Mouse (Mus musculus) large intestine, adult 2 months (tissue): ENCODE measurements at regions not wholly inside any gene's neighbourhood (a gene's known extent, or its start where the extent isn't known, plus 50 kb on each side); places are given as distances from the start of the nearest gene placed in this dataset.

Source experiments
- DNase-seq: peaks from one replicate; pipeline ENCODE4 v3.0.0-alpha.2; 2012; ENCODE audit warnings: low read depth, low spot score
- WGBS: fragments of 180-500 bp; shearing (Covaris S2); methylation state at CpG from one replicate; pipeline ENCODE4 v1.1.7; 2018; 5-methylcytosine and 5-hydroxymethylcytosine counted together

DNA sequence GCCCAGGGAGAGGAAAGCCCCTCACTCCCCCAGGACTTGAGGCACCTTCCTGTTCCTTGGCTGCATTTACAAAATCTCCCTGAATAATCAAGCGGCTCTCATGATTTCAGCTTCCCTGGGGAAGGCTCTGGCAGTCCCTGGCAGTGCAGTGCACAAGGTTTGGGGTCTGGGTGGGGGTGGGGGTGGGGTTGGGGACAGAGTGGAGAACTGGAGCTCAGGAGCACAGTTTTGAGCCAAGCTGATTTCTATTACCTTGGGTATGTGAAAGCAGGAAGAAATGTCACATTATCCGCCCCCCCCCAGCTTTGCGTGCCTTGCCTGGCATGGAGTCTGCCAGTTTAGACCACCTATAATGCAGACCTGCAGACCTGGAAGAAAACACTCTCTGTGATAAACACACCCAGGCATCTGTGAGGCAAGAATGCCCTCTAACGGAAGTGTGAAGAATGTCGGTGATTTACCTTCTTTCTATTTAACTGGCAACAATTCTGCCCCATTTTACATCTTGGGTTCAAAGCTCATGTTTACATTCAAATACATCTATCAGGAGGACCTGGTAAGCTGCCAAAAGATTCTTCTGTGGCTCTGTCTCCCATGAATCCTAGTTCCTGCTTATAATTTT, 93.9 kb upstream of the Far2 start:
- peak; percentile 46 for DNase-seq
- 26% methylated on average over 5 of the region's 5 CpGs for WGBS

DNA sequence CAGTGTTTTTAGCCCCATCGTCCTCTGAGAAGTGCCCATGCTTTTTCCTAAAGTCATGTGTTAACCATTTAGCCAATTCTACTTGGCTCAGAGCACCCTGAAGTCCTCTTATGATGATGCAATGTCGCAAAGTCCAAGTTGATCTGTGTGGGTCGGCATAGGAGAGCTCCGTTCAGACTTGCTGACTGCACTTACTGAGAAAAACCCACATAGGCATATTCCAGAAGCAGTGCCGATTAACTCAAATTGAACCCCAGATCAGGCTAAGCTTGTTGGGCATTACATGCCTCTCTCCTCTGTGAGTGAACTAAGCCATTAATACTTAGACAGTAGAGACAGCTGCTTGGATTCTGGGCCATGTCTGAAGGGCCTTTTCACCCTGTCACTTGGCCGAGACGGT, 93.3 kb upstream of the Far2 start:
- peak; percentile 37 for DNase-seq
- WGBS: 35% methylated on average over 7 of the region's 7 CpGs

DNA sequence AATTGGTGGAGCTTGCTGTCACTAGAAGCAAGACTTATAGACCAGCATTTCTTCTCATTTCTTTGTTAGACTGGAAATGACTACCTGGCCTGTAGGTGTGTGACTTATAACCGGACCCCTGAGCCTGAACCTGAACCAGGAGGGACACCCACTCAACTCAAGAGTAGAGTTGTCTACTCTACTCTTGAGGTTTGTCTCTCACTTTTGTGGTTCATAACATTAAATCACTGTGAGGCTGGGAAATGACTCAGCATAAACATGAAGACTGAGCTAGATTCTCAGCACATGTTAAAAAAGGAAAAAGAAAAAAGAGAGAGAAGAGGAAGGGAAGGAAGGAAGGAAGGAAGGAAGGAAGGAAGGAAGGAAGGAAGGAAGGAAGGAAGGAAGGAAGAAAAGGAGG, 92.8 kb upstream of the Far2 start:
- no peak for DNase-seq
- WGBS: 84% methylated on average over 1 of the region's 1 CpGs

DNA sequence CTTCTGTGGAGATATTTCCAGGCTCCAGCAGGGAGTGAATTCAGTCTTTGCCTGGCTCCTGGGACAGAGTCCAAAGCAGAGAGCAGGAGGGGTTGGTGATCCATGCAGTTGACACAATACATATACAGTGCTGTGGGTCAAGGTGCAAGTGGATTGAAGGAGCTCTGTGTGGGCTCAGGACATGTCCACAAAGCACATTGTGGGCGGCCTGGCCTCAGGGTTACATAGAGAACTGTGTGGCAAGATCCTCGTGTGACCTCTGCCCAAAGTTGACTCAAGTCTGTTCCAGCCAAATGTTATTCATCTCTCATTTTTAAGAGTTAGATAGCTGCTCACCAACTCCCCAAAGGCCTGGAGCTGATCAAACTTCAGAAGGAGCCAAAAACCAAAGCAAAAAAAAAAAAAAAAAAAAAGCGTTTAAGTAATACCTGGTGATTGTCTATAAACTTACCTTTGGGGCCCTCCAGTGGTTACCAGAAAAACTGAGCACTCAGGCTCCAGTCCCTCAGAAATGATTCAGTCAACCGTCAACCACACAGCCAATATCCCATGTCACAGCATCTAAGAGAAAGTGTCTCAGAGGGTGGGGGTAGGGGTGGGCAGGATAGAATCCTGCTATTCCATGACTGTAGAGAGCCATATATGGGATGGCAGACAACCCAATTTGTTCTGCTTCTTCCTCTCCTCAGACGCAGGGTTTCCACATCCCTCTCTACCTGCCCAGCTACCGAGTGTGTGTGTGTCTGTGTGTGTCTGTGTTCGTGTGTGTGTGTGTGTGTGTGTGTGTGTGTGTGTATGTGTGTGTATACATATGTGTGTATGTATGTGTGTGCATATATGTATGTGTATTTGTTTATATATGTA, 91.9 kb upstream of the Far2 start:
- no peak for DNase-seq
- 47% methylated on average over 7 of the region's 7 CpGs for WGBS

DNA sequence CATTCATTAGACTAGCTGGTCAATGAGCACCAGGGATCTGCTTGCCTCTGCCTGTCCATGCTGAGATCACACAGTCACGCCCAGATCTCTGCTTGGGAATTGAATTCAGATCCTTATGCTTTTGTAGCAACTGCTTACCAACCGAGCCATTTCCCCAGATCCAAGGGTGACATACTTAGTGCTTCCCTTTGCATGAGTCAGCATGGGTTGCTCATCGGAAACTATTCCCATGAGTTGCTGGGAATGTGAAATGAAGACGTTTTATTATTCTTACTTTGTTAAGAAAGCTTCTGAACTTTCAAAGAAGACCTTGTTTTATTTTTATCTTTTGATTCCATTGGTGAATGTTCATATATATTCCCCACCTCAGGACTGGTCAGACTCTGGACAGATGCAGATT, 82.3 kb upstream of the Far2 start:
- WGBS: 81% methylated on average over 4 of the region's 4 CpGs

DNA sequence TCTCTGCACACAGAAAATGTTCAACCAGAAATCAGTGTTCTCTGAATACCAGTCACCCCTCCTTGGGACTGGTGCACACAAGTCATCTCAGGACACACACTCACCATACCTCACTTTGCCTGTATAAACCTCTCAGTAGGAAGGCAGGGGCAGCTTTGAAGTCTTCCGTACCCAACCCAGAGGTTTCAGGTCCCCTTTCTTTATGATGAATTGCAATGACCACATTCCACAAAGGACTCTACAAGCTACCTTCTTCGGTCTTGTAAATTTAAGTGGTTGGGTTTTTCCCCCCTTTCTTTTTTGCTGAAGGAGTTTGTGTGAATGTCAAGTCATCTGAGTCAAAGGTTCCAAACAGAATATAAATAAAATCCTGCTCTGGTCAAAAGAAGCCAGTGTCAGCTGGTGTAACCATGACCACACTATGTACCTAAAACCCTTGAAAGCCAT, 76.9 kb upstream of the Far2 start:
- 88% methylated on average over 2 of the region's 2 CpGs for WGBS
- no peak for DNase-seq

More for the DNA sequence above, 82.3 kb upstream of the Far2 start:
- DNase-seq: no peak

DNA sequence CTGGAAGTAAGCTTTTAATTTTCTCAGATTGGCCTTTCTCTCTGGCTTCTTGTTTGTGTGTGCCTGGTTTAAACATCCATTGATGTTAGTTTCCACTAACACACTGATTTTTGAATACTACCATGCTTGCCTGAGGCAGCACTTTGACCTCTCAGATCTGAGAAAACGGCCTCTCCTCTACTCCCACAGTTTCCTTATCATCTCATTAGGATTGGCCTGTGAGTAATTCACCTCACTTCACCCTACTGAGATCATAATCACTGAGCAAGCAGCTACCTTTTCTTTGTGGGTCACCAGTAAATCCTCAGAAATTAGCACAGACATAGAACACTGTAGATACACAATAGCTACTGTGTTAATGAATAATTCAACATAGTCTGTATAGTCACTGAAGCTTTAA, 74.5 kb upstream of the Far2 start:
- 28% methylated on average over 1 of the region's 1 CpGs for WGBS
- DNase-seq: no peak

DNA sequence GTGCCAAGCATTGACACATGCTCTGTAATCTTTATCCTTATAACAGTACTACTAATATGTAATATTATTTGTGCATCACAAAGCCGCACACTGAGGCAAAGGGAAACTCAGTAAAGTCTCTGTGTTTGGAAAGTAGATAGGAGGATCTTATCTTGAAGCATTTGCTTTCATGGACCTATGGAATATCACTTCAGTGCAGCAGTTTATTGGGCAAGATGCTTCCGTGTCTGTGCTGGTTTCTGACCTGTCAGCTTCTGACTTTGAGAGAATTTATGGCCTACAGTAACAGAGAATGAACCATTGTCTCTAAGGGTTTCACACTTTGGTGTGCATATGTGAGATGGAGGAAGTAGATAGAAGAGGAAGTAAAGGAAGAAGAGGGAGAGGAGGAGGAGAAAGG, 74.0 kb upstream of the Far2 start:
- 25% methylated on average over 2 of the region's 2 CpGs for WGBS
- DNase-seq: no peak

DNA sequence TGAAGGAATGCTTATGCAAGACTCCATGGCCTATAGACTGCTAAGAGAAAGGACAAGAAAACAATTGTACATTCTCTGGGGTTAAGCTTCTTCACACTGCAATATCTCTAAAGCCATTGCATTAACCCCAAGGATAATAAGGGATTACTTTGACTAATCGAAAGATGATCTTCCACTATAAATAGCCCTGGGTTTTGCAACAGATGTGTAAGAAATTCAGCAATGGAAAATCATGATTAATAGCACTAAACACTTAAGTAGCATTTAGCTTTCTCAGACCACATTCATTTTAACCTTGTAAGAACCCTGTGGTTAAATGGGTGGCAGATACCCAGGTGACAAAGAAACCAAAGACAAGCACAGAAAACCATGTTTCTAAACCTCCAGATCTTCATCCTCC, 71.1 kb upstream of the Far2 start:
- 75% methylated on average over 1 of the region's 1 CpGs for WGBS
- DNase-seq: no peak

DNA sequence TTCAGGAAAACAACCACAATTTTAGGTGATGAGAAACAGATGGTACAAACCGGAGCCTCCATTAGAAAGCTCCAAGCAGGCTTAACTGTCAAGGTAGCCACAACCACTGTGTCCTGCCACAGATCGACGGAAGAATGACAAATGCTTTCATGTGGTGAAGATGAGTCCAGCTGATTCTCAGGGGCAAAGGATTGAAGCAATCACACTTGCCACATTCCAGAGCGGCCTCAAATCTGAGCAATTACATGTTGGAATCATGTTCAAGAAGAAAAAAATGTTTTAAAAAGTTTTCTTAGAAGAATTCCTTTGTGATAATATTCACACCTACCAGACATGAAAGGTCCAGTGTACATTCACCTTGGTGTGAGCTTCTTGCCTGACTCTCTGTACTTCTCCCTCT, 57.7 kb upstream of the Far2 start:
- WGBS: 87% methylated on average over 4 of the region's 4 CpGs

More for the DNA sequence above, 57.7 kb upstream of the Far2 start:
- no peak for DNase-seq
